Mouse (Mus musculus) neural tube, embryonic 10.5 days (tissue): ENCODE data around the gene Ccdc28b.
A peak's percentile ranks its signal among the peaks of the same experiment; 100 is the strongest.

Experiments used
- DNase-seq: peaks from one replicate; pipeline ENCODE4 v3.0.0-alpha.2; 2017; ENCODE audit warnings: low spot score; ENCODE audit errors: extremely low spot score

Gene Ccdc28b

DNA sequence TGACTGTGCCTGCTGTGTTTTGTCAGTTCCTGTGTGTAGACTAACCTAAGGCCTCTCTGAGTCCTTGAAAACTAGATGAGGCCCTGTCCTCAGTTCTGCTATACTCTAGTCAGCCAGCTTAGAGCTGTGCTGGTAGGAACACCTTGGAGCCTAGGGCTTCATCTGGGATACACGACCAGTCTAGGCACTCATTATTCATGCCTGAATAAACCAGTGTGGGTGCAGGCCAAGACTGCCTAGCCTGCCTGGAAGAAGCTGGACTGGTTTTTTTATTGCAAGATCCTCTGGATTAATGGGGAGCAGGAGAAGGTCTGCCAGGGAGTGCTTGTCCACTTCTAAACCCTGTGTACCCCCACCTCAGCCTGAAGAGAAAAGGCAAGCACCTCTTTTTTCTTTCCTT, 36.8 kb downstream of the Ccdc28b start:
- no peak for DNase-seq

DNA sequence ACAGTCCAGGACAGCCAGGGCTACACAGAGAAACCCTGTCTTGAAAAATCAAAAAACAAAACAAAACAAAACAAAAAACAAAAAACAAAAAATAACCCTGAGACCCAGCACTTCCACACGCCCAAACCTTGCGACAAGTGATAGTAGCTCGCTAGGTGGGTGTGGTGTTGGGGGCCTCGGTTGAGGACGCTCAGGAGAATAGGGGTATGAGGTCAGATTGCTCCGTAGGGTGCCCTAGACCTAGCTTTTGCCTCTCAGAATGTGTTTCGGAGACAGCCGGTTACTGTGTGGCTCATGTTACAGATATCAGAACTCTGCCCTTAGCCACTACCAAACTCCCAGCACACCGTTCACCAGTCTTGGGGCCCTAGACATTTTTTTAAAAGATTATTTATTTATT, 38.0 kb downstream of the Ccdc28b start:
- no peak for DNase-seq

DNA sequence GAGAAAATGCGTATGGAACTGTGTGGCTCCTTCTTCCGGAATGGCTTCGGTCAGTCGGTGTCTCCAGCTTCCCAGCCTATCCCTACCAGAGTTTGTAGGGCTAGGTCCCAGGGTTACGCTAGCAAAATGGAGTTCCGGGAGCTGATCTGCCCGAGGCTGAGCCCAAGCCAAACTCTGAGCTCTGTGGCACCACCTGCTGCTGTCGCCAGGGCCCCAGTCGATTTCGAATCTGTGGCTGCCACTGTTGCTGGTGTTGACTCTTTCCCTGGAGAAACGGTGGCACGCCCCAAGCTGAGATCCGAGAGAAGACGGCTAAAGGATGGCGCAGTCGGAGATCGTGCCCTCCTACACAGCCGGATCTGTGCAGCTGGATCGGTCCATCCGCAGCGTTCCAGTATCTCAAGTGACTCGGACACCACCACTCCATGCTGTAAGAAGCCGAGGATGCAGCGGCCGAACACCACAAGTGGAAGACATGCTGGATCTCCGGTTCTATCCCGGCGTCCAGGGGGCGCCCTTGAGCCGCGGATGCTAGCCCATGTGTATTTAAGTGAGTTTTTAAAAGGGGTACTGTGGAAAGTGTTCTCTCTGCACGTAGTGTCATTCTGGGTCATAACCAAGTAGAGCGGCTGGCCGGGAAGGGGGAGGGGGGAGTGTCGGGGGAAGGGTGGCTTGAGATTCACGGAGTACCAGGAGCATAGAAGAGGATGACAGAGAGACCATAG, 38.7 kb downstream of the Ccdc28b start:
- peak; percentile 86 for DNase-seq

DNA sequence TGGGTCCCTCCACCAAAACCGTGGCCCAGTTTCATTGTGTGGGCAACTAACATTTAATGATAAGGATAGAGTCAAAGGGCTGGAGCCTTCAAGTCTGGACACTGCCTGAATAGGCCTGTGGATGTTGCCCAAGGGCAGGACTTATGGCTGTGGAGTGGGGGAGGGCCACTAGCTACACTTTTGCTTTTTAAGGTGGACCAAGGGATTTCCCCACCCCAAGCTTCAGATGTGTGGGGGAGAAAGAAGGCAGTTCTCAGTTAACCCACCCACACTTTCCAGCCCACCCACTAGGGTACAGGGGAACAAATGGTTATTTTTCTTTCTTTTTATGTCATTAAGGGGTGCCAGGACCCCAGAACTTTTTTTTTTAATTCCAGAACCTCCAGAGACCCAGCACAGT, 39.4 kb downstream of the Ccdc28b start:
- DNase-seq: no peak

DNA sequence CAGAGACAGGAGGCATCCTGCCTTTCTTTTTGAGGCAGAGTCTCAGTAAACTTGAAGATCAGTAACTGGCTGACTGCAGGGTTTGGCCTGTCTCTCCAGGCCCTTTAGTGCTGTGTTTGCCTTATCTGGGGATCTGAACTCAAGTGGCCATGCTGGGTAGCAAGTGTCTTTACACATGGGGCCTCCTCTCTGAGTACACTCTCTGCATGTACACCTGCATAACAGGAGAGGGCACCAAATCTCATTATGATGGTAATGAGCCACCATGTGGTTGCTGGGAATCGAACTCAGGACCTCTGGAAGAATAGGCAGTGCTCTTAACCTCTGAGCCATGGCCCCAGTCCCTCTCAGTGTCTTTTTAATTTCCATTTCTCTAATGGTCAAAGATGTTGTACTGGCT, 41.5 kb downstream of the Ccdc28b start:
- no peak for DNase-seq

DNA sequence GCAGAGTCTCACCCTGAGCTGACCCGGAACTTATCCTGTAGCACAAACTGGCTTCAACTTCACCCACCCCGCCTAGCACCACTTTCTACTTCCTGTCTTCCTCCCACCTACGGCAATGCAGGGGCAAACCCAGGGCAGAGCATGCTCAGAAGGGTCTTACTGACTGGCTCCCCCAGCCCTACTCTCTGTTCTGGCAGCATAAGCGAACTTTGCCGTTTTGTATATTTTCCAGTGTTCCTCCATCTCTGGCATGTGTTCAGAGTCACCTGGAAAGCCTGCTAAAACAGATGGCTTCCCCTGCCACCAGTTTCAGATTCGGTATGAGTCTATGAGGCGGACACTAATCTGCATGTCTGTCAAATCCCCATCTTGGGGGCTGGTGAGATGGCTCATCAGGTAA, 43.4 kb downstream of the Ccdc28b start:
- DNase-seq: no peak

DNA sequence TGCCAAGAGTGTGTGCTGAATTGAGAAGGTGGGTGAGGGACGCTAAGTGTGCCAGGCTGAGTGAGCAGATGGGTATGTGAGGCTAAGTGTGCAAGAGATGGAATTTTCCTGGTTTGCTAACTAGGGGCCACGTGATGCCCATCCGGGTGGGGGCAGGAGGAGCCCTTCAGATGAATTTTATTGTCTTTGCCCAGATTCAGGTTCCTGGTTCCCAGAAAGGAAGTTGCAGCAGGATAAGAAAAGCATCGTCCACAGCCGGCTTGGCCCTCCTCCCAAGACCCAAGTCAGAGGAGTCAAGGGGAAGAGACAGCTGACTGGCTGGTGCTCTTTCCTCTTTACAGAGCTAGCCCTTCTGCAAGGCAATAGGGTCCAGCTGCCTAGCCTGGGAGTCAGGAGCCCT, 45.3 kb downstream of the Ccdc28b start, which contains the start of gene Fam167b:
Gene Fam167b, minus strand, starts transcription at position 84 of the 400 bp plus-strand sequence.
- DNase-seq: no peak

DNA sequence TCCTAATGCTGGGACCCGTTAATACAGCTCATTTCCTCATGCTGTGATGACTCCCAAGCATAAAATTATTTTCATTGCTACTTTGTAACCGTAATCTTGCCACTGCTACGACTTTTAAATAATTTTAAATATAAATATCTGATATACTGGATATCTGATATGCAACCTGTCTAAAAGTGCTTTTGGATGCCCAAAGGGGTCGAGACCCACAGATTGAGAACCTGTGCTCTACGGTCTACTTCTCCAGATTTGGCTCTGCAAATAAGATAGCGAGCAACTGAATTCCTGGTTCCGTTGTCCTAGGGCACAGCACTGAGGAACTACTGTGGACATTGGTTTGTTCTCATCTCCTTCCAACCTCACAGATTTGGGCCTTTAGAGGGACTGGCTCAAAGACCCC, 46.1 kb downstream of the Ccdc28b start:
- no peak for DNase-seq

DNA sequence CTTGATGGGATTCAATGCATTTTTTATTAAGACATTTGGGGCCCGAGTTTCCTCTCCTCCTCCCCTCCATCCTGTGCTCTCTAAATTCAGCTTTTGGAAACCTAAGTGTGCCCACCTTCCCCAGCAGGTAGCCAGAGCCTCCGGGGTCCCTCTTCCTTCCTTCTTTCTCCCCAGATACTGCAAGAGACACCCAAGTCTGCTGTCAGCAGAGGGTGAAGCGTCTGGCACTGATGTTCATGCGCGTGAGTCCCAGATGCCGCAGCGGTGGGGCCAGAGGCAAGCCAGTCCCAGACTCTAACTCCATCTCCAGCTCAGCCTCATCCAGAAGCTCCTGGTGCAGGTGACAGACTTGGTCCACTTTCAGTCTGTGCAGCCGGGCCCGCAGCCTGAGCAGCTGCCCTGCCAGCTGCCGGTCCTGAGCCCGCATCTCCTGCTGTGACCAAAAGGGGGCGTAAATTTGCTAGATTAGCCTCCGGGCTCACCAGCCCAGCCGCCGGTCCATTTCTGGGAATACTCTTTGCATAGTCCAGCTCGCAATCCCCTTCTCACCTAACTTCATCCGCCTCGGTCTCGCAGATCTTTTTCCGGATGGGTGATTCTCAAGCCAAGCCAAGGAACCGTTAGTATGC, 46.8 kb downstream of the Ccdc28b start:
- DNase-seq: peak; percentile 70

DNA sequence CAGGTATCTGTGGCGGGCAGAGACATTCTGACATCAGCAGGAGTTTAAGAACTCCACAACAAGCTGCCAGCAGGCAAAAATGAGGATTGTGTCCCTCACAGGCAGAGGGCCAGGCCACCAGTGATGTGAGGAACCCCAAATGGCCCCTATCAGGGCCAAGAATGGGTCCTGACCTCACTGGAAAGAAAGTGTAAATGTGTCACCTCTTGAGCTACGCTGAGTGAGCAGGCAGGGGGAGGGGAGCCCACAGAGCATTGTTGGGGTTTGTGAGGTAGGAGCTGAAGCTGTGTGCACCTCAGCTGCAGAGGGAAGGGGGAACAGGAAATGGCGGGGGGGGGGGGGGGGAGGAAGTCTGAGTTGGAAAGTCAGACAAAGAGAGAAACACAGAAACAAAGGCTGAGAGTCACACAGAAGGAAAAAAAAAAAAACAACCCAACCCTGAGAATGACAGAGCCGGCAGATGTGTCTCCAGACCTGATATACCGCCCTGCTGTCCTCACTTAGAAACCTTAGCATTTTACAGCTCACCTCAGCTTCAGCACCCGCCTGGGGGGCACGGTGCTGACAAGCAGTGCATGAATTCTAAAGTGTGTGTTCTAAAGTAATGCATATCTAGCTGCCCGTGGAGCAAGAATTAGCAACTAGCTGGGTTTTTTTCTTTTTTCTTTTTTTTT, 48.4 kb downstream of the Ccdc28b start:
- no peak for DNase-seq

DNA sequence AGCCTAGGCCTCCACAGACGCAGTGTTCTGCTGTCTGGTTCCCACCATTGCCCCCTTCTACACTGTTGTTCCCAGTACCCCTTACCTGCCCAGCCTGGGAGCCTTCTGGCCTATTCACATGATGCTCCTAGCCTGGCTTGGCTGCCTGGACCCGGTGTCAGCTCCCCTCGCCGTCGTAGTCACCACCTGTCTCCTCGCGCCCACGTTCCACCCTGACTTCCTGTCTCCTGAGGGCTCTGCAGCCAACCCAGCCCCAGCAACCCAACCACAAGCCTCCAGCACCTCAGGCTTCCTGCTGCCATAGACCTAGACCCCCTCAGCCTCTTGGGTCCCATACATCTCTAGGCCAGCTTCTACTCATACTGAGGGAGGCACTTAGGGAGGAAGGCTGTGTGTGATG, 50.3 kb downstream of the Ccdc28b start, which contains the start of gene Lck:
Gene Lck, minus strand, starts transcription at position 212 of the 400 bp plus-strand sequence.
- DNase-seq: no peak

DNA sequence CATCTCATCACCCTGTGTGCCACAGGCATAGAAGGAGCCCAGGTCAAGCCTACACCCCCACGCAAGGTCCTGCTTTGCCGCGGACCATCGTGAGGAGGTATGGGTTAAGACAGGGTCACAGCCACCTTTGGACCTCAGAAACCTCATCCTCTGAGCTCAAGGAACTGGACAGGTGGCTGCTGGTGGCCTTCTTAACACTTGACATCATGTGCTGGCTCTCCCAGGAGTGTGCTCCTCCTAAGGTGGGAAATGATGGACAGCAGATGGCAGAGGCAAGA, 50.7 kb downstream of the Ccdc28b start:
- no peak for DNase-seq

DNA sequence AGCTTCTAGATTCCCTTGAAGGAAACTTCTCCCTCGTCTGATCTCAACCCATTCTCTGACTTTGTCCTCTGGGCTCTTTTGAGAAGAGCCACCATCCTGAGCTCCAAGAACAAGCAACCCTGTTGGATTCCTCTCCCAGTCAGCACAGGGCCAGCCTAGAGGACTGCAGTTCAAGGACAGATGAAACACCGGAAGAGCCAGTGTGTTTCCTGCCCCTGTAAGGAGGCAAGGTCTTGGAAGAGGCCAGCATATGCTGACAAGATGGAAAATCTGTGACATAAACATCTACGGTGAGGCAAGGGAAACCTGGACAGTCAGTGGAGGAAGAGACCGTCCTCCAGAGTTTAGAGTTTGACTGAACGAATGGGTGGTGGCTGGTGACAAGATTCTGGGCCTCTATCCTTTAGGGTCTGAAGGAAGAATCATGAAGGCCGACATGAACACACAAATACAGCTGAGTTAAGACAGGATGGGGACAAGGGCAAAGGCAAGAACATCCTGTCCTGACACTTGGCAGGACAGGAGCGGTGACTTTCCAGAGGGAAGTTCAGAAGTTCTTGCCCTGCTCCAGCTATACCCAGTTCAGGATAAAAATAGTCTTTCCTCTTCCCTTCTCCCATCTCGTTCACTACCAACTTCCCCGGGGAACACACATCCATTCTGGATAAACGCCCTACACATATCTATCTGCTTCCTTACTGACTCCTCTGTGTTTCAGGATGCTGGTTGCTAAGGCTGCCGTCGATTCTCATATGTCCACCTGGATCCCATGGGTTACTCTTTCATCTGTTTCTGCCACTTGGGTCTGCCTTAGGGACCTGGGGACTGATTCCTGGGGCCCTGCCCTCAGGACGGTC, 51.3 kb downstream of the Ccdc28b start:
- no peak for DNase-seq

DNA sequence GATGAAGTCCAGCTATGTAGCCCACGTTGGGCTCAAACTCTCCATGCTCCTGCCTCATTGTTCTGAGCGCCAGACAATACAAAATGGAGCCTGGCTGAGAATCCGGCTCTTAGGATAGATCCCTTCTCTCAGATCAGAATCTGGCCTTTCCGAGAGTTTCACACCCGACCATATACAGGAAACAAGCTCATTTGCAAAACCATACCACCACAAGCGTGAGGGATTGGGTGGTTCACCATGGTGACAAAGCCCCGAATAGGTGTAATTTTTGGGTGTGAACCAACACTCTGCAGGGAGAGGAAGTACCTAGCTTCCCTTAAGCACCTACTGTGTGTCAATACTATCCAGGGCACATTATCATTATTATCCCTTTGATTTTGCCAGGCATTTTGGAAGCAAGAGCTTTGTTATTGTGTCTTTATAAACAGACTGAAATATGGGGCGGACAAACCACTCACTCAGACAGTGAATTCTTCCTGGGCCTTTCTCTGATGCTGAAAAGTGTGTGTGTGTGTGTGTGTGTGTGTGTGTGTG, 52.1 kb downstream of the Ccdc28b start:
- DNase-seq: no peak

DNA sequence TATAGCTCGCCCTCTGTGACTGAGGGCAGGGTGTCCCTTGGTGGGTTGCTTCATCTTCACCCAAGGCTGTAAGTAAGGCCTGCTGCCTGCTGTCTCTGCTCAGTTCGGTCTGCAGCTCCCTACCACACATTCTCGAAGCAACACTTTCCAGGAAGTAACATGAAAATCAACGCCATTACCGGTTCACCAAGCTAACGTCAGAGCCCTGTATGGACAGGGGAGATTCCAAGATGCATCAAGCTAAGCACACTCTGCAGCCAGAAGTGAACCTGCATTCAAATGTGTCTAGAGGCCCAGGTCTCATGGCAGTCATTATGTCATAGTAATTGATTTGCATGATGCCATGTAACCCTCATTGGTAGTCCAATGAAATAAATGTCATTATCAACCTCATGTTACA, 53.7 kb downstream of the Ccdc28b start:
- DNase-seq: no peak
